Mouse (Mus musculus) left cerebral cortex, adult 9 months (tissue): ENCODE measurements at regions not wholly inside any gene's neighbourhood (a gene's known extent, or its start where the extent isn't known, plus 50 kb on each side); places are given as distances from the start of the nearest gene placed in this dataset.
A peak's percentile ranks its signal among the peaks of the same experiment; 100 is the strongest.

Experiments used
- DNase-seq, 2 experiments: peaks; one replicate each; pipeline ENCODE4 v3.0.0; 2022; ENCODE audit warnings: low spot score in 2 of 2

DNA sequence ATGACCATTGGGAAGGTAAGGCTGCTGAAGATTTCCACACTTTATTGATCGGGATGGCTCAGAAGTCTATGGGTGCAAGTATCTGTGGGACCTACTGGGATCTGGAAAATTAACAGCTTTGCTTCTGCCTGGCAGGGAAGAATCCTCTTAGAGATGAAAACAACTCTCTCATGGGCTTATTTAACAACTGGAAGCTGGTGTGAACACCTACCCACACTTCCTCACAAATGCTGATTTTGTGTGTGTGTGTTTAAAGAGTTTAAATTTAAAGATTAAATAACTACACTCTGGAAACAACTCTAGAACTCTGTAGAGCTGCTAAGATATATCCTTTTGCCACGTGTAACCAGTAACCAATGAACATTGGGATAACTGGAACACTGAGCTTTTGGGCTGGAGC, 172.5 kb upstream of the Clnk start:
- no peak for DNase-seq

DNA sequence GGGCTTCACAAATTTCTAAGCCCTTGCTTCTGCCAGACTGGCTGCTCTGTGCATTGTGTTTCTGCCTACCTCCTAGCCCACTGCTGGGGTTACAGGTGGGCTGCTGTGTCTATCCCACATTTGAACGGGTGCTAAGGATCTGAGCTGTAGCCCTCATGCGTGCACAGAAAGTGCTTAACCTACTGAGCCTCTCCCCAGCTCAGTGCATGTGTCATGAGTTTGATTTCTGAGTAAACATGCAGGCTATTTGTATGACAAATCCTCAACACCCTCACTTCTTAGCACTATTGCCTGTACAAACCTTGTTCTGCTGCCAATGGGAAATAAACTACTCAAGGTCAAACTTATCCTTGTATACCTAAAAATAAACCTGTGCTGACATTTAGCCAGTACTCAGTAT, 163.9 kb upstream of the Clnk start:
- no peak for DNase-seq

DNA sequence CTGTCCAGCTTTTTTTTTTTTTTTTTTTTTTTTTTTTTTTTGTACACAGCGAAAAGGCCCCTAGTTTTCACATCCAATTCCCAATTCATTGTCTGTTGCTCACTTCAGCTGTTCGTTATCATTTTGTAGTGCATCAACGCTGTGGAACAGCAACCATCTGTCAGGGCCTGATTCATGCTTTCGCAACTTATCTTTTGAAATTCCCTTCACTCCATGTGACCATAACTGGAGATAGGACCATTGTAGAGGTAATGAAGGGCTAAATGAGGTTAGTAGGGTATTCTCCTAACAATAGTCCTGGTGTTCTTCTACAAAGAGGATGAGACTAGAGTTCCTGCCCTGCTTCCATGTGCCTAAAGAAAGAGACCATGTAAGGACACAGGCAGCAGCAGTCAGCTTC, 146.6 kb upstream of the Clnk start:
- DNase-seq = no peak

DNA sequence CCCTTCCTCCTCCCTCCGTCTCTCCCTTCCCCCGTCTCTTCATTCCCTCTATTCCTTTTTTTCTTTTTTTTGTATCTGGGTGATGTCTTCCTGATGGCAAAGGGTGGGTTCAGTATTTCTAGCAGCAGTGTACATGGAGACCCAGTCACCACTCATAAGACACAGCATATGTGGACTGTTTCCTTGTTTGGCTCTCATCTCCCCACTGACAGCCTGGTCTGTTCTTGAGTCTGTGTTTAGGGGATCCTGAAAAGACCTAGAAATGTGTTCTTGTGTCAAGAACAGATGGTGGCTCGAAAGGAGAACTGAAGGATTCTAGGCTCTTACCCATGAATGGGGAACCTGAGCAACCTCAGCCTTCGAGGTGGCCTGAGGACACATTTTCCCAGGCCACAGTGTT, 124.0 kb upstream of the Clnk start:
- no peak for DNase-seq

DNA sequence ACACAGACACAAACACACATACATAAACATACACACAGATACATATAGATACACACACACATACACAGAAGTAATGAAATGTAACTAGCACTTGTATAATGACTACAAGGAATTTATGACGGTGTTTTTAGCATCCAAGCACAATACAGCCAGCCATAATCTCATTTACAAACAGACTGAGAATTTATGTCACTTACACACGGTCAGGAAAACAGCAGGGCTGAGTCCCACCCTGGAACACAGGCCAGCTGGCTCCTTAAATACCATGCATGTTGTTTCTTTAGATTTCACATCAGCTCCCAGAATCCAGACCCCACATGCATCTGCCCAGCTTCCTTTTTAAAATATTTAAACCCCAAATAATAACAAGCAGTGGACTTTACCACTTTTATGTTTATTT, 123.1 kb upstream of the Clnk start:
- no peak for DNase-seq

DNA sequence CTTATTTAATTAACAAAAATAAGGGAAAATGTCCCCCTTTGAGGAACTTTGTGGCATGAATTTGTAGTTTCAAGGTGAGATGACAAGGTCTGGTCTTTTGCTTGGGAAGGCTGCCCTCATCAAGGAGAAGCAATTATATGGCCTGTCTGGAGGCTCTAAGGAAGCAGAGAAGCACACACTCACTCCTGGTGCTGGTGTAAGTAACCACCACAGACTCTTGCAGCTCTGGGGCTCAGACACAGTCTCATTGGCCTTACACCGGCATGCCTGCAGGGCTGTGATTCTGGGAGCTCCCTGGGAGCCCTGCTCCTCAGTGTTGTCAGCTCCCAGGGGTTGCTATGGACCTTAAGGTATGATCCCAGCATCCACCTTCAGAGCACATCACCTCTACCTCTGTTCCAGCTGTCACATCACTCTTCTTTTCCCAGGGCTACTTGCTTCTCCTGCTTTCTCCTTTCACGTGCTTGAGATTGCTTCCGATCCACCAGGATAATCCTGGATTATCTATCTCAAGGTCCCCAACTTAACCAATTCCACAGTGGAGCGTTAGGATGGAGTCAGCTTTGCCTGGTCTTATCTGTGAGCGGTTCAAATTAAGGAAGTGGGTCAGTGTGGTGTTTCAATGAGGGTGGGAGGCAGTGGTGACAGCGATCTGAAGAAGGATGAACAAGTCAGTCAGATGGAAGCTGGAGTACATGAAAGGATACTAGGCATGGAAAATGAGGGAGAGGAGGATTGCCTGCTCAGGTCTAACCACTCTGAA, 96.0 kb upstream of the Clnk start:
- no peak for DNase-seq

DNA sequence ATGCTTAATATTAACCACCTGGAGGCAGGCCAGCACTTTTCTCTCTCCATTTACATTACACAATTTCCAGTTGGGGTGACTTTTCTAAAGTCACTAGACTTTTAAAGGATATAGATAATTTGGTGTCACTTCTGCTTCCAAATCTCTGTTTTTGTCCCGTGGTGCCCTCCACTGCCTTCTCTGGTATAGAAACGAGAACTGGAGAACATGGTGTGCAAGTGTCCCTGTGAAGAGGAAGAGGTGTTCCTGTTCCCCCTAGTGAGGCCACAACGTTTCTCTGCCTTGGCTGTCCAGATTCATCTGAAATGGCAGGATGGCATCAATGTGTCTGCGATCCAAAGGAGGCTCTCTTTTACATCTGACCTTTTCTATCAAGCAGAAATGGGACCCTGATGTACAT, 93.9 kb upstream of the Clnk start:
- no peak for DNase-seq

DNA sequence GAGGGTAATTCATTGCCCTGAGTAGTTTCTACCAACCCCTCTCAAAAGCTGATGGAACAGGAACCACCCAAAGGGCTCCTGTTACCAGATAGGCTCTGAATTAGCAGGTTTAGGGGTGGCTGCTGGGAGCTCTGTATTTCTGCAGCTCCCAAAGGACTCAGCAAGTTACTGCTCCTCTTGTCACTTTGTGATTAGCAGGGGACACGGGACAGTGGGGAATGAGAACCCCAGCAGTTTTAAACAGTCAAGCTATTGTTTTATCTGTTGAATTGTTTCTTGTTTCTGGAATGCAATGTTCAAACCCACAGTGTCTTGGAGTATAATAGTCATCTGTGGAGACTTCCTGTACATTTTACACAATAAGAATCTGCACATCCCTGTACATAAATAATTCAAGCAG, 90.4 kb upstream of the Clnk start:
- peak in 1 of 2 experiments; percentile 7 for DNase-seq

DNA sequence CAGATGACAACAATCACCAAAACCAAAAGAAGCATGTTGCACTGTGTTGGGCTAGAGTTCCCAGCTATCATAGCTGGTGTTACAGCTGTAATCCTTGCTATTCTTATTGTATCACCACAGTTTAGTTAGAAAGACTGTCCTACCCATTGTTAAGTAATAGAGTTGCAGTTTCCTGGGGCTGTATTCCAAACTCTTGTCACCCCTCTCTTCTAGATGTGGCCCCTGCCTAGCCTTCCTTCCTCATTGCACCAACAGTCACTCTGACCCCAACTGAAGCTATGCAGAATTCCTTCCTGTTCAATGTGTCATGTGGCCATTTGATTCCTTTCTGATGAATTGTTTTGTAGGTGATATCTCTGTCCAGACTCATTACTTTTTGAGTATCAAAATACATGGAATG, 87.8 kb upstream of the Clnk start:
- DNase-seq = no peak

DNA sequence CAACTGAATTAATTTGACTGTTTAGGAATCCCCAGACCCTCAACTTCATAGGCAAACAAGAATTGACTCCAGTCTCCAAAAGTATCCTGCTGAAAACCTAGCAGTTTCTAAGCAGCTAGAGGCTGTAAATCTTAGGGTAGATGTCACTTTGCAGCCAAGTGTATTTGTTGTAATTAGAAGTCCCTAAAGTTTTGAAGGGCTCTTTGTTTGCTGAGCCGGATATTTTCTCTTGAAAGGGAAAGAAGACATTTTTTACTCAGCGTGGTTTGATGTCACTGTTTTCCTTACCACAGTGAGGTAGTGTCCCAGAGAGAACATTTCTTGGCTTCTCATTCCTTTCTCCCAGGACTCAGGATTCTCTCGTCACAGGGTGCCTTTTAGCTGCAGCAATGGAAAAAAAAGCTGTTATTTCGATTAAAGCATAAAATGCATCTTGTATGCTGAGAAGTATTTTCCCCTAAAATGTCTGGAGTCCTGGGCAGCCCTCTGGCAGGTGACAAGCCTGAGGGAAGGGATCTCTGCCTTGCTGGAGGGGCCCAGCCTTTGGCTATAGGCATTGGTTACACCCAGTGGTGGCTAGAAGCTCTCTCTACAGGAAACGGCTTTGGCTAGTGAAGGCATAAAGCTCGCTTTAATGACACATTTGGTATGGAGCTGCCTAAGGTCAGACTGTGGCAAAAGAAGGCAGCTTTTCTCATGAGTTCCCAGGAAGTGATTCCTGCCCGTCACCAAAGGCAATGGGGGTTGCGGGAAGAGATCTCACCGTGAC, 74.1 kb upstream of the Clnk start:
- DNase-seq = no peak

DNA sequence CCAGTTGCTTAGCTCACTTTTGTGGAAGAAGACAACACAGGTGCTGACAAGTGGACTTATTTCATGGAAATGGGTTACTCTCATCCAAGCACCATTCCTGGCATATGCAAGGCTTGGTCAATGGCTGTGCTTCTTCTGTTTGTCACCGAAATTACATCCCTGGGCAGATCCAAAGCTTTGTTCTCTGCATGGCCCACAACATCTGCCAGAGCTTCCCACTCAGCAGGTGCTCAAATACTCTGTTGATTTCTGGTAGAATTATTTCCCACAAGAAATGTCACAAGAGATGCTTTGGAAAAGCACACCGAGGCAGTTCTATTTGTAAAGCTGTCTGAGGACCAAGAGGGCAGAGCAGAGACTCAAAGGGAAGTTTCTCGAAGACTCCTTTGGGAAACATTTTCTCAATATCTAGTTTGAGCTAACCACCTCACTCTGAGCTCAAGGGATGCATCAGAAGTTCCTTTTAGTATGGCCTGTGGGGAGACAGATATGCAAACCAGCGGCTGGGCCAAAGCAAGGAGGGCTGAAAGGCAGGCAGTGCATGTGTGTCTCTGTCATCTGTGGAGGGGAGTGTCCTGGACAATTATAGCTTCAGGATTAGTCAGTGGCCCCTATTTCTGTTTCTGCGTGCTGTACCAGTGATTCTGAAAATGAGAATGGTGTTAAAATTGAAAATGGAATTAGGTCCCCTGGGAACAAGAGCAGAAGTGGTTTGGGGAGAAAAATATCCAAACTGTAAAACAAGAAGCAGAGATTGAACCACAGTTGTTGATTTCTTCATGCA, 69.5 kb upstream of the Clnk start:
- peak; percentile 32 to 37 for DNase-seq

DNA sequence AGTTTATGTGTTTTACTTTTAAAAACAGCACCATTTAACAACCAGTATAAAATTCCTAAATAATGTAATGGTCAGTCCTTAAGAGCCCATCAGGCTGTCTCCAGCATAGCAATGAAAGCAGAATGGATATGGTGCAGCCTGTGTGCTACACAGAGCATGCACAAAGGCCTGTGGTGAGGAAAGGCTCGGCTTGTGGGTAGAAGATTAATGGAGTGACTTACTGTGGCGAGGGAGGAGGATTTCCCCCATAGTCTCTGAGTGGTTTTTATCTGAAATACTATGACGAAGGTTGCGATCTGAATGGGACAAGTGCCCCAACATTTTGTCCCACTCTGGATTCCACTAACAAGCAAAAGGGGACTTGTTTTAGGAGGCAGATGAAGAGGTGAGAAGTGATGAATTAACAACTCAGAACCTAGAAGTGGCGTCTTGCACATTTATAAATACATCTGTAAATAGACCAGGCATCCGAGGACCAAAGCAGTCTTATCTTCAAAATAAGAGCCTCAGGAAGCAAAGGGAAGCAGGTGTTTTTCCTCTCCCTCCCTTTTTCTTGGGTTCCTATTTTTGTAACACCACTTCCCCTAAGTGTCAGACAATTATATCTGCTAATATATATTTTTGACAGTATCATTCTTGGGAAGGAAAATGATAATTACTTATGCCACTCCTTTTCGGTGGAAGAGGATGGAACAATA, 55.9 kb upstream of the Clnk start:
- no peak for DNase-seq

DNA sequence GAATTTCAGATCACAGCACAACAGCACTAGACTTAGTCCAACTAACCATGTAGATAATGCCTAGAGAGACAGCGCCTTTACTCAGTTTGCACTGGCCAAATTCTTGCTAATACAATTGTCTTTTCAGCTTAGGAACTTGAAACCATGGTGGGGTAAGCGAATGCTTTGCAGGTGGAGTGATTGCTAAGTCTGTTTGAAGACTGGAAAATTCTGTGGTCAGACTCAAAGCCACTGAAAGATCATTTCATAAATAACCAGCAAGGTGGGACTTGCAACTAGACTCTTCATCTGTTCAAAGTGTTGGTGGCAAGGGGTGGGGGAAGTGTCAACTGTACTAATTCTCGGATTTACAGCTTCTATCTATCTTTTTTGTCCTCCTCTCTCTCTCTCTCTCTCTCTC, 50.4 kb upstream of the Clnk start:
- DNase-seq = no peak
